16 mouse cellular contexts compared by ENCODE assay signal in the genomic region with DNA sequence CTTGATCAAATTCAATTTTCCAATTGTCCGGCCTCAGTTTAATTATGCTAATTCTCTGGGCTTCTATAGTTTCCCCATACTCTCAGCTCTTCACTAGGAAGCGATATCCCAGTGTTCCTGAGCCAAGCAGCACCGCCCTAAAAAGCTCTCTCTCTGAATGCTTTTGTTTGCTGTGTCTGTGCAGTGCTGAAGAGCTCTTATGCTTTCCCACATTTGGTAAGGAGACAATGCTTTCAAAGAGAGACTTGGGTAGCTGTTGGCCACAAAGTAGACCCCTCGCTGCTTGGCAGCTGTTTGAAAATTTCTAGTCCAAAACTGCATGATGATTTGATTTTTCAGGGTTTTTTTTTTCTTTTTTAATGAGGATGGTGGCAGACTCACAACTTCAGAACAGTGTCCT.
DNase-seq lines count a peak whose midpoint lies in the region; ATAC-seq and TF ChIP-seq lines count a peak whose summit lies in the region.
"Had no signal": no experiment of that assay in that cellular context is flagged by ENCODE, and none has a peak within 500 bp of the region (broad histone marks: within the 10 kb centered on the region; RNA-seq: fewer than 3 reads in every experiment).

No protein-coding gene starts in this region.

- no peaks in the 10 kb centered on the region for H3K27me3 ChIP-seq in hindbrain, embryonic 11.5 days (ENCODE audit: control insufficient read depth, insufficient read depth, low read length)
- no peaks in the 10 kb centered on the region for H3K27me3 ChIP-seq in hindbrain, embryonic 10.5 days (ENCODE audit: insufficient read depth, poor library complexity, severe bottlenecking)
- no peaks in the 10 kb centered on the region for H3K27me3 ChIP-seq in hindbrain, embryonic 12.5 days
- H3K27me3 ChIP-seq in midbrain, postnatal 0 days (ENCODE audit: insufficient read depth, low read length), result no peaks in the 10 kb centered on the region
- H3K27me3 ChIP-seq: intestine, embryonic 15.5 days; kidney, embryonic 15.5 days had no signal

- no peak overlapping the region for H3K4me2 ChIP-seq in hindbrain, embryonic 11.5 days (replicated peaks; ENCODE audit: low read depth, low read length)
- H3K4me2 ChIP-seq in hindbrain, embryonic 12.5 days (replicated peaks), result no peak overlapping the region
- H3K4me2 ChIP-seq in midbrain, postnatal 0 days (ENCODE audit: low read depth, low read length, poor library complexity, severe bottlenecking), result no peak overlapping the region
- H3K4me2 ChIP-seq: intestine, embryonic 15.5 days; kidney, embryonic 15.5 days; lung, embryonic 14.5 days had no signal

- no peak for DNase-seq in hindbrain, embryonic 11.5 days (ENCODE audit: low spot score)
- no peak for DNase-seq in hindbrain, embryonic 10.5 days (ENCODE audit: low spot score)
- DNase-seq in brain, embryonic 14.5 days (ENCODE audit: low read depth), result peak; percentile 85
- peak; percentile 50 for DNase-seq in midbrain, postnatal 0 days (ENCODE audit: low spot score)
- no peak for DNase-seq in heart, postnatal 4 days
- no peak for DNase-seq in adrenal gland, adult 18-20 months (ENCODE audit: low spot score in 2 of 2)
- DNase-seq: adrenal gland, adult 2 months; heart, adult 11 months; lung, embryonic 14.5 days; right cerebral cortex, postnatal 14 days; thymus, postnatal 36 days had no signal

- 80% methylated on average over 4 of the region's 4 CpGs for WGBS in hindbrain, embryonic 11.5 days
- 74% methylated on average over 4 of the region's 4 CpGs for WGBS in hindbrain, embryonic 10.5 days
- 70% methylated on average over 4 of the region's 4 CpGs for WGBS in hindbrain, embryonic 12.5 days
- 32% methylated on average over 4 of the region's 4 CpGs for WGBS in midbrain, postnatal 0 days

- H3K9me3 ChIP-seq in hindbrain, embryonic 11.5 days (ENCODE audit: control insufficient read depth, low read length), result no peaks in the 10 kb centered on the region
- no peaks in the 10 kb centered on the region for H3K9me3 ChIP-seq in hindbrain, embryonic 10.5 days
- no peaks in the 10 kb centered on the region for H3K9me3 ChIP-seq in hindbrain, embryonic 12.5 days (replicated peaks)
- H3K9me3 ChIP-seq in midbrain, postnatal 0 days (ENCODE audit: low read length), result no peaks in the 10 kb centered on the region
- H3K9me3 ChIP-seq: embryonic facial prominence, embryonic 10.5 days; intestine, embryonic 15.5 days; kidney, embryonic 15.5 days had no signal

- no peaks in the 10 kb centered on the region for H3K4me1 ChIP-seq in hindbrain, embryonic 11.5 days (replicated peaks; ENCODE audit: control insufficient read depth, insufficient read depth, low read length)
- no peaks in the 10 kb centered on the region for H3K4me1 ChIP-seq in hindbrain, embryonic 10.5 days (replicated peaks)
- H3K4me1 ChIP-seq in hindbrain, embryonic 12.5 days, result peaks cover 4% of the 10 kb centered on the region; the same call in 1 of the 2 replicates
- H3K4me1 ChIP-seq in midbrain, postnatal 0 days (ENCODE audit: insufficient read depth, low read length), result no peaks in the 10 kb centered on the region; the same call in 1 of the 2 replicates
- H3K4me1 ChIP-seq: embryonic facial prominence, embryonic 10.5 days; intestine, embryonic 15.5 days; kidney, embryonic 15.5 days had no signal

- H3K27ac ChIP-seq in hindbrain, embryonic 11.5 days (ENCODE audit: low read depth, low read length), result peak overlapping the region; percentile 33; the same call in 1 of the 2 replicates
- H3K27ac ChIP-seq in hindbrain, embryonic 10.5 days, result no peak overlapping the region
- H3K27ac ChIP-seq in hindbrain, embryonic 12.5 days, result peak overlapping the region; percentile 60
- H3K27ac ChIP-seq in midbrain, postnatal 0 days (ENCODE audit: low read depth, low read length), result peak overlapping the region; percentile 69; the same call in 1 of the 2 replicates
- H3K27ac ChIP-seq: embryonic facial prominence, embryonic 10.5 days; intestine, embryonic 15.5 days; kidney, embryonic 15.5 days; layer of hippocampus, adult 2 months had no signal

- ATAC-seq in hindbrain, embryonic 11.5 days (ENCODE audit: low FRiP score), result 0 out of 2 replicates have a peak, but pooled peaks have one; percentile 7
- no peak for ATAC-seq in hindbrain, embryonic 12.5 days (ENCODE audit: low FRiP score)
- no peak for ATAC-seq in midbrain, postnatal 0 days (ENCODE audit: low FRiP score)
- ATAC-seq: intestine, embryonic 15.5 days had no signal

- no peaks in the 10 kb centered on the region for H3K36me3 ChIP-seq in hindbrain, embryonic 11.5 days (ENCODE audit: control insufficient read depth, insufficient read depth, low read length)
- H3K36me3 ChIP-seq in hindbrain, embryonic 10.5 days, result no peaks in the 10 kb centered on the region
- no peaks in the 10 kb centered on the region for H3K36me3 ChIP-seq in hindbrain, embryonic 12.5 days
- H3K36me3 ChIP-seq in midbrain, postnatal 0 days (ENCODE audit: insufficient read depth, low read length), result no peaks in the 10 kb centered on the region
- H3K36me3 ChIP-seq: embryonic facial prominence, embryonic 10.5 days; intestine, embryonic 15.5 days; kidney, embryonic 15.5 days had no signal

- H3K9ac ChIP-seq in hindbrain, embryonic 11.5 days (ENCODE audit: low read depth, low read length), result no peak overlapping the region
- no peak overlapping the region for H3K9ac ChIP-seq in hindbrain, embryonic 12.5 days
- H3K9ac ChIP-seq in midbrain, postnatal 0 days (replicated peaks; ENCODE audit: low read length, poor library complexity, severe bottlenecking), result no peak overlapping the region
- H3K9ac ChIP-seq: intestine, embryonic 15.5 days; kidney, embryonic 15.5 days; lung, embryonic 14.5 days had no signal

- no peak overlapping the region for H3K4me3 ChIP-seq in hindbrain, embryonic 11.5 days (ENCODE audit: low read depth, low read length)
- no peak overlapping the region for H3K4me3 ChIP-seq in hindbrain, embryonic 10.5 days
- H3K4me3 ChIP-seq in hindbrain, embryonic 12.5 days, result no peak overlapping the region
- no peak overlapping the region for H3K4me3 ChIP-seq in midbrain, postnatal 0 days (ENCODE audit: low read depth, low read length)
- H3K4me3 ChIP-seq: embryonic facial prominence, embryonic 10.5 days; intestine, embryonic 15.5 days; kidney, embryonic 15.5 days; layer of hippocampus, adult 2 months had no signal

- TF ChIP-seq POLR2A in brain, embryonic 14.5 days (IDR thresholded peaks at IDR 0.05; ENCODE audit: borderline replicate concordance, extremely low read depth, insufficient read depth, insufficient read length, poor library complexity, severe bottlenecking), result no peak

- TF ChIP-seq CTCF in brain, embryonic 14.5 days (IDR thresholded peaks at IDR 0.05; ENCODE audit: borderline replicate concordance, extremely low read depth, insufficient read depth, insufficient read length), result no peak
- no peak for TF ChIP-seq CTCF in midbrain, postnatal 0 days (IDR thresholded peaks at IDR 0.05)

Comparison
In these comparisons a context has a peak if more than half of its experiments do, and no peak if none do; other contexts are left out.
1. DNase-seq: peak in brain, embryonic 14.5 days (single experiment) and midbrain, postnatal 0 days (single experiment); none in hindbrain, embryonic 11.5 days (single experiment), hindbrain, embryonic 10.5 days (single experiment), heart, postnatal 4 days (single experiment) and adrenal gland, adult 18-20 months (0 of 2).